Mouse (Mus musculus): Measurements from ENCODE around the gene AY074887. TPM values are rescaled to one million over a fixed set of nuclear protein-coding genes. Genes with fewer than 3 reads are reported as not detected.
"Not testable (repeated sequence)": the region's sequence is repeated elsewhere in the genome, so short reads cannot be mapped to it uniquely, and the experiment has no call there.

Gene AY074887
- polyA plus RNA-seq (2016; fragmentation: Nextera tagmentation; extraction: Ambion mirVana) = 1.2 and 1.5 TPM in 2 replicates

DNA sequence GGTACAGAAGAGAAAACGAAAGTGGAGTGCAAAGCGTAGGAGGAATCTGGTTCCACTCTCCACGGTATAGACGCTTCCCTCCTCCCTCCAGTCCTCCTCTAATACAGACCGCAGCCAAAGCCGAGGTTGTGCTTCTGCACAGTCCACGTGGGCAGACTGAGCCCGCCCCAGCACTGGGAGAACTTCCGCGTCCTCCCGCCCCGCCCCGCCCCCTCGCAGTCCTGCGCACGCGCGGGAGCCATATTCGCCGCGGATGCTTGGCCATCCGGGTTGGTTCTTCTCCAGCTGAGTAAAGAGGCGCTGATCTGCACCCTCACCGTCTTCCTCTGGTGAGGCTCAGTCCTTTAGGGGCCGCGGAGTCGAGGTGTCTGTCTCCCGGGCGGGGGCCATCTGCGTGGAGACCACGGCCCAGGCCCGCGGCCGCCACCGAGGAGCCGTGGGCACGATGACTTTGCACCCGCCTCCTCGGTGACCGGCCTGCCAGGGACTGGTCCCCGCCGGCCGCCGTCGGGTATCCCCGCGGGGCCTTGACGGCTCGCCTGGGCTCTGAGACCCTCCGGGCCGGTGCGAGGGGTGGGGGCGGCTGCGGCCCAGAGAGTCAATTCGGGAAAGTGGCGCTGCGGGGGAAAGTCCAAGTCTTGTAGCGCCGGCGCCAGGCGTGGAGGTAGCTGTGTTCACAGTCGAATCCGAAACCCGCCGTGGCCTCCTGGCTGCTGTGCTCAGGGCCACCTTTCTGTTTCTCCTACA lies at the start of gene AY074887, which contains the start of gene Psma4:
AY074887 (minus strand) TSS at position 424 of the 747 bp plus-strand sequence.
Psma4 (plus strand) TSS at position 216 of the 747 bp plus-strand sequence.
- Histone ChIP-seq H3K27ac (replicated peaks) (peak within 1 kb of the TSS; percentile 93), H3K9me3 (no peaks in the 10 kb centered on the region), H3K36me3 (replicated peaks) (peaks cover 38% of the 10 kb centered on the region), H3K4me1 (peaks cover 14% of the 10 kb centered on the region), H3K4me3 (peak within 1 kb of the TSS; percentile 95), H3K27me3 (replicated peaks; ENCODE audit: low read depth, poor library complexity, severe bottlenecking) (no peaks in the 10 kb centered on the region)
- DNase-seq (ENCODE audit: low spot score) = peak; percentile 98
- under 1% methylated on average over 65 of the region's 65 CpGs for WGBS

DNA sequence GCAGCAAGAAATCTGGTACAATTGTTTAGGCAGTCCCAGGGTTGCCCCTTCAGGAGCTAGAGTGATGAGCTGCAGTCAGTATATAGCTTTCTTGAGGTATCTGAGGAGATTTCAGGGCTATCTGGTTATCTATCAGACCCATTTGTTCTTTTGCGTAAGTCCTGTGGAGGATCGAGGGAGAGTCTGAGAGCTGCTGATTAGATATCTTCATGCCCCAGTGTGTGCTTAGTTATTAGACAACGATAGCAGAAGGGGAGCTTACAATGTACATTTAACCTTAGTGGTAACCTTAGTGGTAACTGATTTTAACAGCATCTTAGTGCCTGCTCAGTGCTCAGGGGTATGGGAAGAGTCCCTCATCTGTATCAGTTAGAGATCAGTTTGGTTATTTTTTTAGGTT lies 44.8 kb upstream of the AY074887 start:
- DNase-seq (ENCODE audit: low spot score) = no peak
- H3K4me3 ChIP-seq = no peak overlapping the region
- no peak overlapping the region for H3K27ac ChIP-seq (replicated peaks)
- H3K4me1 ChIP-seq = peaks cover 4% of the 10 kb centered on the region; the same call in 1 of the 2 replicates
- WGBS = 91% methylated on average over 3 of the region's 3 CpGs
- no peaks in the 10 kb centered on the region for H3K27me3 ChIP-seq (replicated peaks; ENCODE audit: low read depth, poor library complexity, severe bottlenecking)
- H3K36me3 ChIP-seq (replicated peaks) = no peaks in the 10 kb centered on the region
- no peaks in the 10 kb centered on the region for H3K9me3 ChIP-seq

DNA sequence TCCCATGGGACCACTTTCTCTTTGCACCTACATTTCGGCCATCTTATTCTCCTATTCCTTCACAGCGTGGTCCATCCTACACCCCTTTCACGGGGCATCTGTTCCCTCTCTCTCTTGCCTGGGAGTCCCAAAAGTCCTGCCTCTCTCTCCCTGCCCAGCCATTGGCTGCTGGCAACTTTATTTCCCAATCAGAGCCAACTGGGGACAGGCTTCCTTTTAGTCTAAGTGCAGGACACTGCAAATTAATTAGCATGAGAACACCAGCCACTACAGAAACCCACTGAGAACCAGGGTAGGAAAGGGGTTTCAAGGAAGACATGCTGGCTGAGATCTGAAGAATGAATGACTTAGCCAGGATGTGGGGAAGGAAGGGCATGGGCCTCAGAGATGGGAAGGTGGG lies 43.6 kb upstream of the AY074887 start:
- H3K4me3 ChIP-seq = no peak overlapping the region
- H3K9me3 ChIP-seq = no peaks in the 10 kb centered on the region
- H3K36me3 ChIP-seq (replicated peaks) = no peaks in the 10 kb centered on the region
- peaks cover 4% of the 10 kb centered on the region; the same call in 1 of the 2 replicates for H3K4me1 ChIP-seq
- DNase-seq (ENCODE audit: low spot score) = no peak
- no peak overlapping the region for H3K27ac ChIP-seq (replicated peaks)
- WGBS = 45% methylated on average over 3 of the region's 3 CpGs
- no peaks in the 10 kb centered on the region for H3K27me3 ChIP-seq (replicated peaks; ENCODE audit: low read depth, poor library complexity, severe bottlenecking)

DNA sequence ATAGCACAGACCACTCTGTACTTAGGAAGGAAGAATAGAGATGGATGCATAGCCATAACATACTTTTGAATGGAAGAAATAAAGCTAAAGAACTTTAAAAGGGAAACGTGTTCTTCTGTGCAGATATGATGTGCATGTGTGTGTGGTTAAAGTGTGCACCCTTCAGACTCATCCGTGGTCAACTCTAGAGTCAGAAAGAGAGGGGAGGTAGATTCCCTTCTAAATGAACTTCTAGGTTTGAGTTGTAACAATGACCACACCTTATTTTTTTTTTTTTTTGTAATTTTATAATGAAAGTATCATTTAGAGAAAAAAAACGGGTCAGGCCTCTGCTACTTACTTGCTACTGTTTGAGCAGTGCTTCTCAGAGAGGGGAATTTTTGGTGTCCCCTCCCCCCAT lies 39.6 kb upstream of the AY074887 start:
- peaks cover 4% of the 10 kb centered on the region; the same call in 1 of the 2 replicates for H3K4me1 ChIP-seq
- H3K27me3 ChIP-seq (replicated peaks; ENCODE audit: low read depth, poor library complexity, severe bottlenecking) = 0 out of 2 replicates have a peak, but pooled peaks cover 3% of the 10 kb centered on the region
- H3K36me3 ChIP-seq (replicated peaks) = no peaks in the 10 kb centered on the region
- H3K27ac ChIP-seq (replicated peaks) = no peak overlapping the region
- 83% methylated on average over 3 of the region's 3 CpGs for WGBS
- H3K4me3 ChIP-seq = no peak overlapping the region
- H3K9me3 ChIP-seq = no peaks in the 10 kb centered on the region
- DNase-seq (ENCODE audit: low spot score) = no peak

DNA sequence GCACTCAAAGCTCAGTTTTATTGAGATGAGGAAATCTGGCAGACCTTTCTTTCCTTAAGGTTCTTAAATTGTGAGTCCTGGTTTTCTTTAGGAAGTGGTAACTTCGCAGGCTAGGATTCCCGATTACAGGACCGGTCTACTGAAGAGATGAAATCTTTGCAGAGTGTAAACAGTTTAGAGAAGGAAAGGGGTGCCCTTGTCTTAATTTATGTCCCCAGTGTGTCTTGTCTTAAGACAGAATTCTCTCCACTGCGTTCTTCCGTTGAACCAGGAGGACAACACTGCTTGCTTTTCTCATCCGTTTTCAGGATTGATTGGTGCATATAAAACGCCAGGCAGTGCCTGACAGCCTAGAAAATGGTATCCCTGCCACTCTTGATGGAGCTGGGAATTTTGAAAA lies 31.6 kb upstream of the AY074887 start:
- peaks cover 79% of the 10 kb centered on the region for H3K27me3 ChIP-seq (replicated peaks; ENCODE audit: low read depth, poor library complexity, severe bottlenecking)
- H3K36me3 ChIP-seq (replicated peaks) = no peaks in the 10 kb centered on the region
- no peak overlapping the region for H3K27ac ChIP-seq (replicated peaks)
- no peak for DNase-seq (ENCODE audit: low spot score)
- H3K4me1 ChIP-seq = peaks cover 17% of the 10 kb centered on the region
- peak overlapping the region; percentile 70 for H3K4me3 ChIP-seq
- H3K9me3 ChIP-seq = 0 out of 2 replicates have a peak, but pooled peaks cover 2% of the 10 kb centered on the region
- WGBS = 6% methylated on average over 7 of the region's 7 CpGs

DNA sequence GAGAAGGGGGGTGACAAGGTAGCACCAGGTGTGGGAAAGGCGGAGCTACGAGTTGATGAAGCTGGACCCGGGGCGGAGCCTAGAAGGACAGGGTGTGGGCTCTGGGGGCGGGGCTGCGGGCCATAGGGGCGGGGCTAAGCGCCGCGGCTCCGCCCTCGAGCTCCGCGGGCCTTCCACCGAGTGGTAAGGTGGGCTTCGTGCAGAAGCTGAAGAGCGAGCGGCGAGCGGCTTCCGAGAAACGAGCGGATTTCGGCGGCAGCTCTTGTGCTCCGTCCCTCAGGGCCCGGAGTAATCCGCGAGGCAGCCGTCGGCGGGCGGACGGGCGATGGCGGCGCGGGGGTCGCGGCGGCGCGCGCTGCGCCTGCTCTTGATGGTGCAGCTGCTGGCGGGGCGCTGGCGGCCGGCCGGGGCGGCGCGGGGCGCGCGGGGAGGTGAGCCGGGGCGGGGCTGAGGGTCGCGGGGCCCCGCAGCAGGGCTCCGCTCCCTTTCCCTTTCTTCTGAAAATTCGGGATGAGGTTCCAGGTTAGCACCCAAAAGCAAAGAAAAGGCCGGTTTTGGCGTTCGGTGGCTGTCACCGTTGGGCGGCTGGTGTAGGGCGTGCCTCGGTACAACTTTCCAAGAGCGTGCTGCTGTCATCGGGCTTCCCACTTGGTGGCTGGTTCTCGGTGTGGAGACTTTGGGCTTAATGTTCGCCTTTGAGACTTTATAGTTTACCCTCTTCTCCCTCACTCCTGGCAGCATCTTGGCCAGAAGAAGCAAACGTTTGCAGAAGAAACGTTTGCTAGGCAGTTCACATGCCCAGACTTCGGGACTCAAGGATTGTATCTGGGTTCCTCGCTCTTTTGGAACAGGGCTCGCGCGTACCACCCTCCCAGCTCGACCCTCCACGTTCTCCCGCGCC lies 30.7 kb upstream of the AY074887 start:
- WGBS = 1% methylated on average over 85 of the region's 85 CpGs
- H3K27ac ChIP-seq (replicated peaks) = peak overlapping the region; percentile 44; the same call in 1 of the 2 replicates
- H3K27me3 ChIP-seq (replicated peaks; ENCODE audit: low read depth, poor library complexity, severe bottlenecking) = peaks cover 80% of the 10 kb centered on the region

DNA sequence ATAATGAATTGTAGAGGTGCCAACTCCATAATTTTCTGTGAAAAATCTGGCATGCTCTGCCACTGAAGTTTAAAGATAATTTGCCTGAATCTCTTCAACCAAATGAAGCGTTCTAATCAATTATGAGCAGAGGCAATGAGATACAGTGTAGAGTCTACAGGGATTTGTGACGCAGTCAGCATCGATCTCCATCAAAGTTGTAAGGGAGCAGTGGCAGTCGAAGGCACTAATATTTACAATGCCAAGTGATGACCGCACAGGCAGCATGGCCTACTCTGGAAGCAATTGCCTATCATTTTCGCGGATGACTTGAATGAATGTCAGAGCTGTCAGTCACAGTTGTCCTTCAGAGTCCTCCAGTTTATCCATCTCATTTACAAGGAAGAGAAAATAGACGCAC lies 29.9 kb upstream of the AY074887 start, which contains the start of gene Chrna5:
Chrna5 (plus strand) TSS at position 207 of the 400 bp plus-strand sequence.
- no peaks in the 10 kb centered on the region for H3K36me3 ChIP-seq (replicated peaks)
- H3K4me1 ChIP-seq = peaks cover 17% of the 10 kb centered on the region
- DNase-seq (ENCODE audit: low spot score) = no peak
- peaks cover 80% of the 10 kb centered on the region for H3K27me3 ChIP-seq (replicated peaks; ENCODE audit: low read depth, poor library complexity, severe bottlenecking)
- WGBS = 67% methylated on average over 8 of the region's 8 CpGs
- 0 out of 2 replicates have a peak, but pooled peaks cover 2% of the 10 kb centered on the region for H3K9me3 ChIP-seq
- H3K27ac ChIP-seq (replicated peaks) = peak within 1 kb of the TSS; percentile 44; the same call in 1 of the 2 replicates
- H3K4me3 ChIP-seq = peak within 1 kb of the TSS; percentile 70

More for the DNA sequence above, 30.7 kb upstream of the AY074887 start:
- peaks cover 17% of the 10 kb centered on the region for H3K4me1 ChIP-seq
- H3K4me3 ChIP-seq = peak overlapping the region; percentile 70
- DNase-seq (ENCODE audit: low spot score) = peak; percentile 83
- H3K9me3 ChIP-seq = 0 out of 2 replicates have a peak, but pooled peaks cover 2% of the 10 kb centered on the region
- H3K36me3 ChIP-seq (replicated peaks) = no peaks in the 10 kb centered on the region

DNA sequence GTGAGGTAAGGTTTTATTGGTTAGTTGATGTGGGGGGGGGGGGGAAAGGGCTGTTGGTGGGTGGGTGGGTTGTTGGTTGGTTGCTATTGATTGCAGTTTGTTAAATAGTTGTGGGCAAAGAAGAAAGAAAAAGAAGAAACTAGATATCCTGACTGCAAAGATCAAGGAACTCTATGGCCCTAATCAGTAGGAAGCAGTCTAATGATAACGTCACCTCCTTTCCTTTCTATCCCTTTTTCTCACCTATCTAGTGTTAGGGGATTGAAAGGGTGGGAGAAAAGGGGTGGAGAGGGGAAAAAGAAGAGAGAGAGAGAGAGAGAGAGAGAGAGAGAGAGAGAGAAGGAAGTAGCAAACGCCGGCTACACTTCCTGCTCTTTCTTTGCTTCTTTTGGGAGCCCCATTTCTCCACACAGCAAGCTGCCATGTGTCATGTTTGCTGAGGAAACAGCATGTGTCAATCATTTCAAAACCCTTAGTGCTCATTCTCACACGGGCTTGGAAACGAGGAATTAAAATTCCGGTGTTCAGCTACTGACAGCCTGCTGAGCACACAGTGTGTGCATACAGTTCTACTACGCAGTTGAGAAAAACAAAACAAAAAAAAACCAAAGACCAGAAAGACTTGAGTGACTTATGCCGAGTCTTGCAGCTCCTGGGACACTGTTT lies 19.3 kb upstream of the AY074887 start:
- 74% methylated on average over 8 of the region's 8 CpGs for WGBS
- Histone ChIP-seq H3K27ac (replicated peaks) (no peak overlapping the region), H3K9me3 (no peaks in the 10 kb centered on the region), H3K36me3 (replicated peaks) (no peaks in the 10 kb centered on the region), H3K4me3 (no peak overlapping the region), H3K4me1 (no peaks in the 10 kb centered on the region), H3K27me3 (replicated peaks; ENCODE audit: low read depth, poor library complexity, severe bottlenecking) (no peaks in the 10 kb centered on the region)
- DNase-seq (ENCODE audit: low spot score) = no peak

DNA sequence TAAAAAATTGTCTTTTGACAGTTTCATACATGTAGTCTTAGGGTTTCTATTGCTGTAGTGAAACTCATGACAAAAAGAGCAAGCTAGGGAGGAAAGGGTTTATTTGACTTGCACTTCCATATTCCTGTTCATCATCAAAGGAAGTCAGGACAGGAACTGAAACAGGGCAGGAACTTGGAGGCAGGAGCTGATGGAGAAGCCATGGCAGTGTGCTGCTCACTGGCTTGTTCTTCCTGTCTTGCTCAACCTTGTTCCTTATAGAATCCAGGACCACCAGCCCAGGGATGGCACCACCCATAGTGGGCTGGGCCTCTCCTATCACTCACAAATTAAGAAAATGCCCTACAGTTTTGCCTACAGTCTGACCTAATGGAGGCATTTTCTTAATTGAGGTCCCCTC lies 12.9 kb upstream of the AY074887 start:
- Histone ChIP-seq H3K27ac (replicated peaks) (no peak overlapping the region), H3K9me3 (no peaks in the 10 kb centered on the region), H3K4me1 (no peaks in the 10 kb centered on the region), H3K36me3 (replicated peaks) (peaks cover 20% of the 10 kb centered on the region), H3K27me3 (replicated peaks; ENCODE audit: low read depth, poor library complexity, severe bottlenecking) (no peaks in the 10 kb centered on the region), H3K4me3 (no peak overlapping the region)
- no peak for DNase-seq (ENCODE audit: low spot score)

DNA sequence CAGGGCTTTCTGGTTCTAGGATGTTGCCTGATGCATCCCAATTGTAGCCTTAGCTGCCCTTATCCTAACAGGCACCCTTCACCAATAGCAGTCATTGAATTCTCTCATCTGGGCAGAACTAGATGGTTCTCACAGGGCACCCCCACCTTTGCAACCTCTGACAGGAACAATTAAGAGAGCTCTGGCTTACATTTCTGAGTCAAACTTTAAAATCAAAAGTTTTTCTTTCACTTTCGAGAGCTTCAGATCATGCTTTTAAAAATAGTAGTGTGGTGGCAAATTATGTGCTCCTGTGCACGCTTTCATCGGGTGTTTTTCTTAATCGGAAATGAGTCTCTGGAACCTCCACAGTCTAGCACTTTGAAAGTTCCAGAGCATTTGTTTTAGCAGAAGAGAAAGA lies 10.3 kb upstream of the AY074887 start:
- H3K36me3 ChIP-seq (replicated peaks) = peaks cover 46% of the 10 kb centered on the region
- H3K9me3 ChIP-seq = no peaks in the 10 kb centered on the region
- no peaks in the 10 kb centered on the region for H3K4me1 ChIP-seq
- DNase-seq (ENCODE audit: low spot score) = no peak
- H3K27me3 ChIP-seq (replicated peaks; ENCODE audit: low read depth, poor library complexity, severe bottlenecking) = no peaks in the 10 kb centered on the region
- H3K27ac ChIP-seq (replicated peaks) = no peak overlapping the region
- WGBS = 97% methylated on average over 4 of the region's 4 CpGs
- no peak overlapping the region for H3K4me3 ChIP-seq

DNA sequence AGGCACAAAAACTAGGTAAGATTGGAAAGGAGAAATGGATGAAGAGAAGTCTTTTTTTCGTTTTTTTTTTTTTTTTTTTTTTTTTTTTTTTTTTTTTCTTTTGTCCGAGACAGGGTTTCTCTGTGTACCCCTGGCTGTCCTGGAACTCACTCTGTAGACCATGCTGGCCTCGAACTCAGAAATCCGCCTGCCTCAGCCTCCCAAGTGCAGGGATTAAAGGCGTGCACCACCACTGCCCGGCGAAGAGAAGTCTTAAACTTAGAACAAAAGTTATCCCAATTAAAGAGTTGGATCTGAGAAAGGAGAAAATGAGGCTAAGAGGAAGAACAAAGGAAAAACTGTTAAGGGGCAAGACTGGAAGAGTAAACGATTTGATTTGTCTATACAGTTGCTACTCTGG lies 636 bp downstream of the AY074887 start:
- peak overlapping the region; percentile 93 for H3K27ac ChIP-seq (replicated peaks)
- H3K4me1 ChIP-seq = peaks cover 14% of the 10 kb centered on the region
- H3K36me3 ChIP-seq (replicated peaks) = peaks cover 32% of the 10 kb centered on the region
- 50% methylated on average over 8 of the region's 8 CpGs for WGBS
- H3K9me3 ChIP-seq; DNase-seq (ENCODE audit: low spot score); H3K27me3 ChIP-seq (replicated peaks; ENCODE audit: low read depth, poor library complexity, severe bottlenecking): not testable (repeated sequence)
- H3K4me3 ChIP-seq = peak overlapping the region; percentile 95

DNA sequence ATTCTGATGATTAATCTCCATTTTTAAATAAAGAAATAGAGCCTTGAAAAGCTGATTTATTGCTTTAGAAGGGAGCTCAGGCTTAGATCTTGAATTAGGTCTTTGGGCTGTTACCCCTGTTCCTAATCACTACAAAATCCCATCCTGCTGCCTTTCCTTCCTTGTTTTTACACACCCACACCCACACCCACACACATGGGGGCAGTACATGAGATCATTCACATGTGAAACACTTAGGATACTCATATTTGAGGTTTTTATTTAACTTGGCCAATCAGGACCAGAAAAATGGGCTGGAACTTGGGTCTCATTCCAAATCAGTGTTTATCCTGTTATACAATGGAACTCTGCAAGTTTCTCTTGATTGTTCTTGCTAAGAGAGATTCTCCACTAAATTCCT lies 1.3 kb downstream of the AY074887 start:
- H3K9me3 ChIP-seq = no peaks in the 10 kb centered on the region
- peak overlapping the region; percentile 5; the same call in 1 of the 2 replicates for H3K27ac ChIP-seq (replicated peaks)
- H3K36me3 ChIP-seq (replicated peaks) = peaks cover 25% of the 10 kb centered on the region
- H3K4me1 ChIP-seq = peaks cover 14% of the 10 kb centered on the region
- DNase-seq (ENCODE audit: low spot score) = no peak
- no peaks in the 10 kb centered on the region for H3K27me3 ChIP-seq (replicated peaks; ENCODE audit: low read depth, poor library complexity, severe bottlenecking)
- H3K4me3 ChIP-seq = no peak overlapping the region

Data from embryonic facial prominence, embryonic 10.5 days (tissue).